In the genomic region with DNA sequence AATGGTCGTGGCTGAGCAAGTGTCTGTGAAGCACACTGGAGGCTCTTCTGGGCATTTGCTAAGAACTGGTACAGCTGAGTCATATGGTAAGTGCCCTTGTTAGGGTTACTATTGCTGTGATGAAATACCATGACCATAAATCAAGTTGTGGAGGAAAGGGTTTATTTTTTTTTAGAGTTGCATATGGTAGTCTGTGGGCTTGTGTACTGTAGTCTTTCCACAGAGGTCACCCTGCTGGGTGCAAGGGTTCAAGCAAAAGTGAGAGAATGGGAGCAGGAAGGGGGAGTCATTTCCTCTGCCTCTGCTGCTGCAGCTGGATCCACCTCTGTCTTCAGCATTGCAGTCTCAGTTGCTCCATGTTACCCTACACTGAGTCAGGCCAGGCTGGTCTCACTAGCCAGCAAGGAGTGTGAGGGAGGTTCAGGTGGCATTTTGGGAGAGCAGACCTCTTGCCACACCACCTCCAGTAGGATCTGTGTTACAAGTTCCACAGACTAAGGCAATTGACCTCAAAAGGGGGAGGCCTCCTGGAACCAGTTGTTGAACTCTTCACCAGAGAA, we compare ENCODE assay signal across 31 mouse cellular contexts. TPM values are rescaled to one million over a fixed set of nuclear protein-coding genes. Genes with fewer than 3 reads are reported as not detected.
DNase-seq lines count a peak whose midpoint lies in the region.
"Had no signal": no experiment of that assay in that cellular context is flagged by ENCODE, and none has a peak within 500 bp of the region (broad histone marks: within the 10 kb centered on the region; RNA-seq: fewer than 3 reads in every experiment).

No protein-coding gene starts in this region.

- peak; percentile 21 for DNase-seq in adrenal gland, adult 2 months
- no peak for DNase-seq in adrenal gland, postnatal 4 days (ENCODE audit: low spot score in 2 of 2)
- DNase-seq in 3134 (ENCODE audit: extremely low read depth, insufficient read length, low spot score) (peak; percentile 46), NIH3T3 (ENCODE audit: low read depth) (peak; percentile 47)
- DNase-seq in gastrocnemius, postnatal 25 days, result no peak
- DNase-seq in thymus, postnatal 14 days, result no peak
- DNase-seq: adrenal gland, adult 8-10 months; adrenal gland, postnatal 25 days; cerebellum, adult 18-20 months; cerebellum, adult 9-10 months; cerebellum, postnatal 14 days; forebrain, postnatal 0 days; gastrocnemius, postnatal 36 days; heart, adult 18-20 months; heart, postnatal 14 days; heart, postnatal 4 days; kidney, adult 18-20 months had no signal

RNA-seq across cellular contexts. Expression of a gene that starts 1.8 kb away (rescaled TPM):
- total RNA-seq in adrenal gland, adult 2 months (2021), result 1 to 10 TPM; 4.1 to 5.8 TPM
- polyA plus RNA-seq in adrenal gland, adult 2 months (2012; rRNA removed), result not detected in 2 replicates
- total RNA-seq in adrenal gland, postnatal 4 days (2021), result 1 to 10 TPM; 8.0 to 8.9 TPM
- 1 to 10 TPM; 1.4 to 2.1 TPM for total RNA-seq in gastrocnemius, postnatal 25 days (2021)

RNA-seq across cellular contexts. Expression of a gene that starts 19.2 kb away (rescaled TPM):
- total RNA-seq in adrenal gland, adult 2 months (2021), result 1 to 10 TPM; 1.8 to 3.2 TPM
- not detected in 2 replicates for polyA plus RNA-seq in adrenal gland, adult 2 months (2012; rRNA removed)
- total RNA-seq in adrenal gland, postnatal 4 days (2021), result 1 to 10 TPM; 2.3 to 3.4 TPM
- under 1 TPM; 0.92 to 0.94 TPM for total RNA-seq in gastrocnemius, postnatal 25 days (2021)
- polyA plus RNA-seq: inflammation-experienced regulatory T-cells, adult 6 months had no signal

RNA-seq across cellular contexts. Expression of a gene that starts 32.2 kb away (rescaled TPM):
- 1 to 10 TPM; 1.9 to 2.8 TPM for total RNA-seq in adrenal gland, adult 2 months (2021)
- 0.35 and 0.36 TPM in 2 replicates for polyA plus RNA-seq in adrenal gland, adult 2 months (2012; rRNA removed)
- total RNA-seq in adrenal gland, postnatal 4 days (2021), result 1 to 10 TPM; 2.4 to 2.8 TPM
- 1 to 10 TPM; 2.7 to 3.1 TPM for total RNA-seq in gastrocnemius, postnatal 25 days (2021)

RNA-seq across cellular contexts. Expression of a gene that starts 51.4 kb away (rescaled TPM):
- not detected for total RNA-seq in adrenal gland, adult 2 months (2021)
- not detected in 2 replicates for polyA plus RNA-seq in adrenal gland, adult 2 months (2012; rRNA removed)
- not detected for total RNA-seq in adrenal gland, postnatal 4 days (2021)
- not detected for total RNA-seq in gastrocnemius, postnatal 25 days (2021)
- total RNA-seq: adrenal gland, adult 8-10 months; adrenal gland, postnatal 25 days; ES-E14; forebrain, postnatal 0 days; gastrocnemius, adult 8-10 months; gastrocnemius, postnatal 36 days; heart, adult 18-20 months; heart, postnatal 14 days; heart, postnatal 4 days; hindbrain, postnatal 0 days had no signal
- polyA plus RNA-seq: embryonic facial prominence, embryonic 12.5 days; embryonic facial prominence, embryonic 15.5 days; forebrain, embryonic 11.5 days; forebrain, embryonic 14.5 days; forebrain, postnatal 0 days; heart, embryonic 10.5 days; heart, embryonic 13.5 days; heart, embryonic 16.5 days; hindbrain, embryonic 11.5 days; hindbrain, embryonic 14.5 days; hindbrain, postnatal 0 days; inflammation-experienced regulatory T-cells, adult 6 months; intestine, embryonic 16.5 days had no signal

RNA-seq across cellular contexts. Expression of a gene that starts 56.7 kb away (rescaled TPM):
- total RNA-seq in adrenal gland, adult 2 months (2021), result 1 to 10 TPM; 4.7 to 4.8 TPM
- not detected in 2 replicates for polyA plus RNA-seq in adrenal gland, adult 2 months (2012; rRNA removed)
- total RNA-seq in adrenal gland, postnatal 4 days (2021), result 1 to 10 TPM; 8.3 TPM
- 1 to 10 TPM; 1.9 to 2.3 TPM for total RNA-seq in gastrocnemius, postnatal 25 days (2021)

Comparison
In these comparisons a context has a peak if more than half of its experiments do, and no peak if none do; other contexts are left out.
1. DNase-seq: peak in adrenal gland, adult 2 months (single experiment), 3134 (single experiment) and NIH3T3 (single experiment); none in adrenal gland, postnatal 4 days (0 of 2), gastrocnemius, postnatal 25 days (single experiment) and thymus, postnatal 14 days (single experiment).